Mouse (Mus musculus) limb, embryonic 14.5 days (tissue): Measurements from ENCODE around the gene Maml2. TPM values are rescaled to one million over a fixed set of nuclear protein-coding genes. Genes with fewer than 3 reads are reported as not detected.

Source experiments
- ATAC-seq: fragments of 200-750 bp; cut with Nextera tagmentation; 2 replicates; pipeline ENCODE4 v1.8.0; 2017; ENCODE audit warnings: low read depth, moderate number of reproducible peaks, moderate TSS enrichment; ENCODE audit not compliant: low FRiP score
- DNase-seq: peaks from one replicate; pipeline ENCODE4 v3.0.0-alpha.2; 2015; ENCODE audit warnings: low spot score
- H3K27ac ChIP-seq: fragments of 300-500 bp; sonication (generic); replicated peaks from 2 replicates; pipeline ENCODE4 v1.5.1; 2014; ENCODE audit warnings: low read depth, mild to moderate bottlenecking, low read length, moderate library complexity, mixed read lengths
- H3K27me3 ChIP-seq: fragments of 300-500 bp; sonication (generic); 2 replicates; pipeline ENCODE4 v1.6.1; 2014; ENCODE audit warnings: low read length, mixed read lengths; ENCODE audit not compliant: control insufficient read depth, insufficient read depth
- H3K36me3 ChIP-seq: fragments of 300-500 bp; sonication (generic); 2 replicates; pipeline ENCODE4 v1.6.1; 2014; ENCODE audit warnings: mild to moderate bottlenecking, low read length, moderate library complexity, mixed read lengths; ENCODE audit not compliant: control insufficient read depth, insufficient read depth
- H3K4me1 ChIP-seq: fragments of 300-500 bp; sonication (generic); 2 replicates; pipeline ENCODE4 v1.6.1; 2014; ENCODE audit warnings: antibody characterized with exemption, low read length, mixed read lengths; ENCODE audit not compliant: control insufficient read depth, insufficient read depth
- H3K4me2 ChIP-seq: fragments of 300-500 bp; sonication (generic); replicated peaks from 2 replicates; pipeline ENCODE4 v1.6.1; 2014; ENCODE audit warnings: low read depth, mild to moderate bottlenecking, low read length, moderate library complexity; ENCODE audit not compliant: severe bottlenecking
- H3K4me3 ChIP-seq: fragments of 300-500 bp; sonication (generic); replicated peaks from 2 replicates; pipeline ENCODE4 v1.5.1; 2014; ENCODE audit warnings: low read length
- H3K9ac ChIP-seq: fragments of 300-500 bp; sonication (generic); 2 replicates; pipeline ENCODE4 v1.6.1; 2014; ENCODE audit warnings: mild to moderate bottlenecking, low read depth, low read length, moderate library complexity; ENCODE audit not compliant: severe bottlenecking
- H3K9me3 ChIP-seq: fragments of 300-500 bp; sonication (generic); 2 replicates; pipeline ENCODE4 v1.6.1; 2016; ENCODE audit warnings: low read length; ENCODE audit not compliant: control insufficient read depth
- POLR2A ChIP-seq: fragments of 200-500 bp; IDR thresholded peaks from 2 replicates; pipeline ENCODE4 v1.8.0; 2012; ENCODE audit warnings: inconsistent platforms, mild to moderate bottlenecking, moderate library complexity, borderline replicate concordance; ENCODE audit not compliant: insufficient read depth, insufficient read length; ENCODE audit errors: extremely low read depth
- WGBS: fragments of 180-500 bp; shearing (Covaris S2); extraction: QIAGEN DNeasy Blood & Tissue Kit; methylation state at CpG from one replicate; pipeline ENCODE4 v1.1.7; 2014; 5-methylcytosine and 5-hydroxymethylcytosine counted together
- polyA plus RNA-seq, 2 experiments: library from polyadenylated mRNA; depleted of rRNA in 1 of 2; stranded (reverse) in 1 of 2; unstranded in 1 of 2; fragments of >200 nt; fragmentation: Nextera tagmentation in 1 of 2; extraction: Ambion mirVana in 1 of 2; gene quantifications; 2 replicates each; pipeline versions ENCODE4 v1.2.1 to v1.2.3; 2012 to 2014

The Maml2 gene
- polyA plus RNA-seq, 2 experiments, result 9.9 to 10.7 TPM

DNA sequence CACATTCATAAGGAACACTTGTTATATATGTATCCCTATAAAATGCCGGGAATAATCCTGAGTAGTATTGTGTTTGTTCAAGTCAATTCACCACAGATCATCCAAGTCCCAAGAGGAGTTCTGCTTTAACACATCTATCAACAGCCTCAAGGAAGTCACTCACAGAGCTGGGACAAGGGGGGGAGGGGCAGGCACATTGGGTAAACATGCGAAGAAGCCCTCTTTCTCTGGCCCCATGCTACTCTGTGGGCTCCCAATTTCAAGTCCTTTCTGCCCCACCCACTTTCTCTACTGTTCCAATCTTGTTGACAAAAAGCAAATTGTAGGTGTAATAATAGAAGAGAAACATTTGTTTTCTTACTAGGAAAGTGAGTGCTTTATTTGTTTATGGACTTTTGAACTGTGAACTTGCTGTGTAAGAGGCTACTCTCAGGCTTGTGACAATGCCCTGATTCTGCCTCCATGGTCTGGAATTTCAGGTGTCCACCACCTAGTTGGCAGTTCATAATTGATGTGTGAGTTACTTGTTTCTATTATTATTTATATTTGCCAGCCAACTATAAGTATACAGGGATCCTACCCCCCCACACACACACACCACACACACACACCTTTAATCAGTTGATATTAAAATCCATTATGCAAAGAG, 131.8 kb downstream of the Maml2 start:
- ATAC-seq (no peak), DNase-seq (no peak)
- WGBS, result 70% methylated on average over 2 of the region's 2 CpGs
- H3K4me1 ChIP-seq, result peaks cover 36% of the 10 kb centered on the region
- no peaks in the 10 kb centered on the region for H3K9me3 ChIP-seq
- no peaks in the 10 kb centered on the region for H3K27me3 ChIP-seq
- H3K27ac ChIP-seq, result no peak overlapping the region
- H3K4me3 ChIP-seq, result no peak overlapping the region
- no peak overlapping the region for H3K9ac ChIP-seq
- no peak overlapping the region for H3K4me2 ChIP-seq
- no peak for TF ChIP-seq POLR2A
- H3K36me3 ChIP-seq, result no peaks in the 10 kb centered on the region

DNA sequence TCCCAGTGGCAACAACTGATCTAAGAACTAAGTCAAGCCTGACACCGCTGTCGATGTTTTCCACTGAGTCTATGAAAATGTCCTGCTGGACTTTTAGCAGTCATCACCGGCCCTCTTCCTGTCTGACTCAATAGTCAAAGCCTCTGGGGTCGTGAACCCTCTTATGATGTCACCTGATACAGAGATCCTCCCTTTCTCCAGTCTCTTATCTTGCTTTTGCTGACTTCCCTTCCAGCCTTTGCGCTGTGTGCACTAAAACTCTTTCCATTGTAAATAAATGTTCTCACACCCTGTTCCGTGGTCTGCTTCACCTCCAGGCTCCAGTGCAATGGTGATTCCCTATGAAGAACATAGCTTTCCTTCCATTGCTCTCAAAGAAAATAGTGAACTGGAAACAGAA, 132.5 kb downstream of the Maml2 start:
- Histone ChIP-seq H3K4me2 (no peak overlapping the region), H3K36me3 (no peaks in the 10 kb centered on the region), H3K27ac (no peak overlapping the region), H3K4me3 (no peak overlapping the region), H3K9me3 (no peaks in the 10 kb centered on the region), H3K9ac (no peak overlapping the region), H3K4me1 (peaks cover 35% of the 10 kb centered on the region), H3K27me3 (no peaks in the 10 kb centered on the region)
- 78% methylated on average over 6 of the region's 6 CpGs for WGBS
- DNase-seq, result no peak
- TF ChIP-seq POLR2A, result no peak
- ATAC-seq, result no peak

DNA sequence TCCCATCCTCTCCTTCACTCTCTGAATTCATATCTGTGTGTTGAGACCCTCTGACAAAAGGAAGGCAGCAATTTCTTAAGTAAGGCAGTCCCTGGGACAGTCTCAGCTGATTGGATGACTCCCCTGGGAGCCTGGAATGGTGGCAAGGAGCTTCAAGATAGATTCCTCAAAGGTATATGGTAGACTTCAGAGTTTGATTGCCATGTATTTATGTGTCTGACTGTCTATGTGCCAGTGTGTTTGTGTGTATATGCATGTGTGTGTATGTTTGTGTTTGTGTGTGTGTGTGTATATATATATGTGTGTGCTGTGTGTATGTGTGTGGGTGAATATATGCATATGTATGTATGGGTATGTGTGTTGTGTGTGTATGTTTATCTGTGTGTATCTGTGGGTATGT, 133.0 kb downstream of the Maml2 start:
- no peaks in the 10 kb centered on the region for H3K9me3 ChIP-seq
- no peak overlapping the region for H3K27ac ChIP-seq
- no peaks in the 10 kb centered on the region for H3K36me3 ChIP-seq
- H3K9ac ChIP-seq, result no peak overlapping the region
- no peak for TF ChIP-seq POLR2A
- ATAC-seq, result no peak
- no peak overlapping the region for H3K4me2 ChIP-seq
- no peak for DNase-seq
- no peak overlapping the region for H3K4me3 ChIP-seq
- H3K4me1 ChIP-seq, result peaks cover 35% of the 10 kb centered on the region
- no peaks in the 10 kb centered on the region for H3K27me3 ChIP-seq

DNA sequence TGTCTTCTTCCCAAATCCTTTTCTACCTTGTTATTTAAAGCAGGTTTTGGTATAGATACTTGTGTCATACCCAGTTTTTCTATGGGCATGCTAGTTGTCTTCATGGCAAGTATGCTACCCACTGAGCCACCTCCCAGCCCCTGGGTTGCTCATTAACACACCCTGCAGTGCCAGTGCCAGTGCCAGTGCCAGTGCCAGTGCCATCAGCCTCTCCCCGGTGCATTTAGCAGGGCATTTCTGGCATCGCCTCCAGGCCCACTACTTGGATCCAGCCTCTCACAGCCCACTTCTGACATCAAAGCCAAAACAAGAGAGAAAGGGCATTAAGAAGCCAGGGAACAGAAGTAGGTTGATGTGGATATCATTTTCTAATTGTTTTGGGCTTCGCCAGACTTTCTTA, 133.9 kb downstream of the Maml2 start:
- WGBS, result 93% methylated on average over 3 of the region's 3 CpGs

DNA sequence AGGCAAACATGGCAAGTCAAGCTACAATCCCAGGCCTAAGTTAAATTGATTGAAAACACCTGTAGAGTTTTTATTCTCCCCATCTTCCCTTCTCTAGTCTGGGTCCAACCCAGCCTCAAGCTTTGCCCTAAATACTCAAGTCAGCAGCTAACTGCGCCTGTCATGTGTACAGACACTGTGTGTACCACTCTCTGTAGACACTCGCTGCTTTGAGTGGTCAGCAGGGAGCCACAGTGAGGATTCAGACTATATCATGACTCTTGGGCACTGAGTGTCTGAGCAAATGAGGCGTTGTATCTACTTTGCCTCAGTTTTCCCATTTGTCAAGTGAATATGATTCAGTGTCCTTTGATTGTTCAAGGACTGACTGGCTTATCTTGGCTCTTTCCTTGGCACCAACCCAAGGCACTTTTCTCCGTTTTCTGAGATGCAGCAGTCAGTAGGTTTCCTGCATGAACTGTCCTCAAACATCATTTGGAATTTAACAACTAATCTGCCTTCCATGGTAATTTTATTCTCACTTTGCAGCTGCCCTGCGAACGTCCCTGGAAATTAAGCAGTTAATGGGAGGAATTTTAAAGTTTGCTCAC, 135.8 kb downstream of the Maml2 start:
- DNase-seq (no peak), ATAC-seq (no peak)
- no peak for TF ChIP-seq POLR2A
- peaks cover 30% of the 10 kb centered on the region for H3K4me1 ChIP-seq
- H3K4me2 ChIP-seq, result no peak overlapping the region
- no peak overlapping the region for H3K9ac ChIP-seq
- H3K27ac ChIP-seq, result no peak overlapping the region
- H3K9me3 ChIP-seq, result peaks cover 5% of the 10 kb centered on the region; the same call in 1 of the 2 replicates
- no peaks in the 10 kb centered on the region for H3K27me3 ChIP-seq
- no peaks in the 10 kb centered on the region for H3K36me3 ChIP-seq
- 71% methylated on average over 6 of the region's 6 CpGs for WGBS
- H3K4me3 ChIP-seq, result no peak overlapping the region

More for the DNA sequence above, 133.9 kb downstream of the Maml2 start:
- Histone ChIP-seq H3K9me3 (no peaks in the 10 kb centered on the region), H3K9ac (no peak overlapping the region), H3K27ac (no peak overlapping the region), H3K36me3 (no peaks in the 10 kb centered on the region), H3K27me3 (no peaks in the 10 kb centered on the region), H3K4me1 (peaks cover 37% of the 10 kb centered on the region), H3K4me2 (no peak overlapping the region), H3K4me3 (no peak overlapping the region)
- no peak for TF ChIP-seq POLR2A
- DNase-seq, result no peak
- no peak for ATAC-seq

DNA sequence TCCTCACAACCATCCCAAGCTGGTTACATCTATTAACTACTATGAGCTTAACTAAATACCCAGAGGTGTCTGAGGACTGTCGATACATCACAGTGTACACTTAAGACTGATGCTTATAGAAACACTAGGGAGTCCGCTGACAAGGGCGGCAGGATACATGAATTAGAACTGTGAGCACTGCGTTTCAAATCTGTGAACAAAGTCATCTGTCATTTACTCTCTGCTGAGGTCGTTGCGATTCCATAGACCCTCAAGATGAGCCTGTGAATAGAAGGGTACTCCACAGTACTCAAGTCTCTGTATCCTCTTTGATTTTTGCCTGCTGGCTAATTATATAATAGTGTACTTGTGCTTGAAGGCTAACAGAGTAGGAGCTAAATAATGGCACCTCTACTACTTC, 143.2 kb downstream of the Maml2 start:
- TF ChIP-seq POLR2A, result no peak
- Histone ChIP-seq H3K27me3 (no peaks in the 10 kb centered on the region), H3K4me3 (no peak overlapping the region), H3K9me3 (peaks cover 5% of the 10 kb centered on the region; the same call in 1 of the 2 replicates), H3K27ac (no peak overlapping the region), H3K9ac (no peak overlapping the region), H3K4me1 (peaks cover 5% of the 10 kb centered on the region), H3K4me2 (no peak overlapping the region), H3K36me3 (no peaks in the 10 kb centered on the region)
- 85% methylated on average over 6 of the region's 6 CpGs for WGBS
- ATAC-seq (no peak), DNase-seq (no peak)
